Mouse (Mus musculus) small intestine, adult 2 months (tissue): ENCODE results near the gene Esyt3. TPM values are rescaled to one million over a fixed set of nuclear protein-coding genes. Genes with fewer than 3 reads are reported as not detected.

ENCODE experiments used
- H3K27ac ChIP-seq: fragments of 200-500 bp; 2 replicates; pipeline ENCODE4 v1.5.1; 2012; ENCODE audit warnings: low read depth, low read length, control low read depth, inconsistent platforms; ENCODE audit not compliant: insufficient read depth
- H3K27me3 ChIP-seq: fragments of 200-500 bp; 2 replicates; pipeline ENCODE4 v1.6.1; 2012; ENCODE audit warnings: mild to moderate bottlenecking, moderate library complexity, low read length, inconsistent platforms; ENCODE audit not compliant: control insufficient read depth, insufficient read depth
- H3K36me3 ChIP-seq: fragments of 200-500 bp; 2 replicates; pipeline ENCODE4 v1.6.1; 2012; ENCODE audit warnings: mild to moderate bottlenecking, low read length, control low read depth, inconsistent platforms; ENCODE audit not compliant: control insufficient read depth, insufficient read depth
- H3K4me1 ChIP-seq: fragments of 200-500 bp; 2 replicates; pipeline ENCODE4 v1.6.1; 2012; ENCODE audit warnings: low read length, inconsistent platforms, mixed read lengths; ENCODE audit not compliant: control insufficient read depth, insufficient read depth, insufficient read length
- H3K4me3 ChIP-seq: fragments of 200-500 bp; 2 replicates; pipeline ENCODE4 v1.5.1; 2012; ENCODE audit warnings: low read depth, mild to moderate bottlenecking, control low read depth, inconsistent platforms, low read length, moderate library complexity
- CTCF ChIP-seq: fragments of 200-500 bp; IDR thresholded peaks from 2 replicates; pipeline ENCODE4 v1.5.1; 2012; ENCODE audit warnings: low read depth, mild to moderate bottlenecking, control low read depth, inconsistent platforms, low read length, moderate library complexity, mixed read lengths; ENCODE audit not compliant: insufficient replicate concordance, insufficient read length; ENCODE audit errors: extremely low read depth
- POLR2A ChIP-seq: fragments of 200-500 bp; IDR thresholded peaks from 2 replicates; pipeline ENCODE4 v1.6.1; 2012; ENCODE audit warnings: low read depth, mild to moderate bottlenecking, control low read depth, inconsistent platforms, low read length, moderate library complexity
- WGBS: fragments of 180-500 bp; shearing (Covaris S2); methylation state at CpG from one replicate; pipeline ENCODE4 v1.1.7; 2018; 5-methylcytosine and 5-hydroxymethylcytosine counted together
- polyA plus RNA-seq: library from polyadenylated mRNA; depleted of rRNA; stranded (reverse); fragments of >200 nt; gene quantifications from 2 replicates; pipeline ENCODE4 v1.2.3, GENCODE M21; 2012

Esyt3 gene
- polyA plus RNA-seq, 1 experiment, result 0.23 TPM

GRCm38 (mm10) chr9:99355971-99356370, 2.4 kb downstream of the Esyt3 start:
- TF ChIP-seq POLR2A (no peak), CTCF (no peak)
- H3K4me1 ChIP-seq, result peaks cover 11% of the 10 kb centered on the region
- no peak overlapping the region for H3K27ac ChIP-seq
- no peak overlapping the region for H3K4me3 ChIP-seq
- H3K27me3 ChIP-seq, result peaks cover 21% of the 10 kb centered on the region
- no peaks in the 10 kb centered on the region for H3K36me3 ChIP-seq
- 64% methylated on average over 5 of the region's 5 CpGs for WGBS

- no peak overlapping the region for H3K4me3 ChIP-seq
- peaks cover 21% of the 10 kb centered on the region for H3K27me3 ChIP-seq
- no peak for TF ChIP-seq POLR2A
- no peak for TF ChIP-seq CTCF
- H3K27ac ChIP-seq, result no peak overlapping the region
- no peaks in the 10 kb centered on the region for H3K36me3 ChIP-seq
- WGBS, result 51% methylated on average over 5 of the region's 5 CpGs
- peaks cover 11% of the 10 kb centered on the region for H3K4me1 ChIP-seq
Measured at GRCm38 (mm10) chr9:99354796-99355195, 3.6 kb downstream of the Esyt3 start.

- peaks cover 10% of the 10 kb centered on the region for H3K4me1 ChIP-seq
- H3K4me3 ChIP-seq, result no peak overlapping the region
- peaks cover 19% of the 10 kb centered on the region for H3K27me3 ChIP-seq
- H3K27ac ChIP-seq, result no peak overlapping the region
- no peaks in the 10 kb centered on the region for H3K36me3 ChIP-seq
- 47% methylated on average over 6 of the region's 6 CpGs for WGBS
- TF ChIP-seq POLR2A, result no peak
- TF ChIP-seq CTCF, result no peak
Measured at GRCm38 (mm10) chr9:99353390-99353789, 5.0 kb downstream of the Esyt3 start.

DNA sequence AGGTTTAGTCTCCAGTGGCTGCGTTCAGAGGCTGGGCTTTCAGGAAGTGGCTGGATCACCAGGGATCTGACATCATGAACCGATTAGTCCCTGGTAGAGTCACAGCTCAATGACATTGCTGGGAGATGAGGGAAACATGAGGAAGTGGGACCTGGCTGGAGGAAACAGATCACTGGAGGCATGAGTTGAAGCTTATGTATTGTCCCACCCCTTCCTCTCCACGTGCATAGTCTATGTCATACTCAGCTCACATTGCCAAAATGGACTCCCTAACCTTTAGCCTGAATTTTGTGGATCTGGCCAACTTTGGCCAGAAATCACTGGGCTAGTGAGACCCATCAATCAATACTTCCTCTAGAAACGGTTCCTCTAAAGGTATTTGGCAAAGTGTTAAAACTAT, 5.4 kb downstream of the Esyt3 start:
- no peak overlapping the region for H3K27ac ChIP-seq
- peaks cover 15% of the 10 kb centered on the region for H3K27me3 ChIP-seq
- WGBS, result 62% methylated on average over 4 of the region's 4 CpGs
- H3K4me3 ChIP-seq, result no peak overlapping the region
- H3K4me1 ChIP-seq, result peaks cover 6% of the 10 kb centered on the region
- no peaks in the 10 kb centered on the region for H3K36me3 ChIP-seq
- TF ChIP-seq POLR2A, result no peak
- TF ChIP-seq CTCF, result no peak

DNA sequence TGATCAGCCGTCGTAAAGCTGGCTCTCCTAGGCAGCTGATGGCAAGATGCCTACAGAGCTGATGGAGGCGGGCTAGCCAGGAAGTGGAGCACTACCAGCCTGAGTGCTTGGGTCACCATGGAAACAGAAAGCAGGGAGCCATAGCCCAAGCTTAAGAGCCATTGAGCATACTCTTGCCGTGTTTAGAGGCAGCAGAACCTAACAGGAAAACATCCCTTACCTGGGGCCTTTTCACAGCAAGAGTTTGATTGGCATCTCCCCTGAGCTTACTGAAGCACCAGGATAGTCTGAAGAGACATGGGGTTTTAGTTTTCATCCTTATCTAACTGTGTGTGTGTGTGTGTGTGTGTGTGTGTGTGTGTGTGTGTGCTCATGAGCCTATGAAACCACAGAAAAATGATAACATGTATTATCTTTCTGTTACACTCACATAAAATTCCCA, 13.0 kb downstream of the Esyt3 start:
- 11% methylated on average over 4 of the region's 4 CpGs for WGBS
- no peaks in the 10 kb centered on the region for H3K36me3 ChIP-seq
- H3K27ac ChIP-seq, result no peak overlapping the region
- no peak for TF ChIP-seq CTCF
- TF ChIP-seq POLR2A, result no peak
- H3K4me1 ChIP-seq, result no peaks in the 10 kb centered on the region
- H3K4me3 ChIP-seq, result no peak overlapping the region
- no peaks in the 10 kb centered on the region for H3K27me3 ChIP-seq

DNA sequence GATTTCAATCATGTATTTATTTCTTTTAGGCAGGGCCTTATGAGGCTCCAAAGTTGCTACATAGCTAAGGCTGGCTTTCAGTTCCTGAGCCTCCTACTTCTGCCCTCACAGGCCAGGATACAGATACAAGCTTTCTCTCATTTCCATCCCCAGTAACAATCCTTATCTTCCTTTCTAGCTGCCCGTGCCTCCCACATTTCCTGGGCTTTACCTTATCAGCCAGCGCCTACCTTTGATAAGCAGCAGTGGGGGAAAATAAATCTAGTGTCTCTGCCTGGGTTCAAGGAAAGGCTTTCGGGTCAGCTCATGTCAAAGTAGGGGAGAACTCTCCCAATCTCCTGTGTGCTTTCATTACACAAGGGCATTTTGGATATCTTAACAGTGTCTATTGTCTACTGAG, 16.8 kb downstream of the Esyt3 start:
- Histone ChIP-seq H3K27me3 (no peaks in the 10 kb centered on the region), H3K27ac (no peak overlapping the region), H3K36me3 (no peaks in the 10 kb centered on the region), H3K4me1 (no peaks in the 10 kb centered on the region), H3K4me3 (no peak overlapping the region)
- no peak for TF ChIP-seq POLR2A
- no peak for TF ChIP-seq CTCF
- 22% methylated on average over 3 of the region's 3 CpGs for WGBS

- 59% methylated on average over 12 of the region's 12 CpGs for whole genome bisulfite sequencing
- Histone ChIP-seq H3K4me3 (no peak overlapping the region), H3K4me1 (no peaks in the 10 kb centered on the region)
Measured at GRCm38 (mm10) chr9:99340126-99340525, 18.2 kb downstream of the Esyt3 start.

More at GRCm38 (mm10) chr9:99340126-99340525, 18.2 kb downstream of the Esyt3 start:
- Histone ChIP-seq H3K36me3 (no peaks in the 10 kb centered on the region), H3K27ac (no peak overlapping the region), H3K27me3 (no peaks in the 10 kb centered on the region)
- TF ChIP-seq POLR2A (no peak), CTCF (no peak)
